Mouse (Mus musculus) C2C12 (cell line): ENCODE measurements at regions not wholly inside any gene's neighbourhood (a gene's known extent, or its start where the extent isn't known, plus 50 kb on each side); places are given as distances from the start of the nearest gene placed in this dataset.

Experiments used
- CTCF ChIP-seq: IDR thresholded peaks from one replicate; pipeline ENCODE4 v1.5.1; 2011; ENCODE audit not compliant: control insufficient read depth, insufficient read depth, insufficient read length
- FOSL1 ChIP-seq: IDR thresholded peaks from one replicate; pipeline ENCODE4 v1.8.0; 2011; ENCODE audit warnings: mild to moderate bottlenecking, low read length; ENCODE audit not compliant: poor library complexity, insufficient read depth, severe bottlenecking
- MAX ChIP-seq: IDR thresholded peaks from one replicate; pipeline ENCODE4 v1.6.1; 2011; ENCODE audit warnings: mild to moderate bottlenecking, control low read depth
- MYOD1 ChIP-seq: IDR thresholded peaks from one replicate; pipeline ENCODE4 v1.6.1; 2011; ENCODE audit warnings: low read depth; ENCODE audit not compliant: control insufficient read depth, insufficient read length
- MYOG ChIP-seq: IDR thresholded peaks from one replicate; pipeline ENCODE4 v1.6.1; 2011; ENCODE audit not compliant: control insufficient read depth, insufficient read length; ENCODE audit errors: extremely low read depth

- TF ChIP-seq CTCF (no peak), MYOD1 (no peak), MYOG (no peak), MAX (no peak), FOSL1 (no peak)
Measured at GRCm38 (mm10) chr1:165080351-165080750, 80.2 kb downstream of the Tbx19 start.
